Mouse (Mus musculus): ENCODE measurements at regions not wholly inside any gene's neighbourhood (a gene's known extent, or its start where the extent isn't known, plus 50 kb on each side); places are given as distances from the start of the nearest gene placed in this dataset.

DNA sequence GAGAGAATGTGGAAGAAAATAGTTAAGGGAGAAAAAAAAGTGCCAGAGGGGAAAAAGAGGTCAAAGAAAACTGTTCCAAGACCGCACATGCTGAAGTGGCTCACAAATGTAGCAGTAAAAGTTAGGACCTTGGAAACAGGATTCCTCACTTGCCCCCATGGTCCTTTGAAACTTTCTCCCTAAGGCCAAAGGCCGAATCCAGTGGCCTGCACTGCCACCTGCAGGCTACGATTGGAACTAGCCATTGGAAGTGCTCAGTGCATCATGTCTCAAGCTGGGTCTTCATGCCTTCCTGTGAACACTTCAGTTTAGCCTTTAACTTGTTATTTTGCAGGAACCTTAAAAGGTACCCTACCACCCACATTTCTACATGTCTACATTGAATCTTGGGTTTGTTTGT is 56.3 kb upstream of the Mctp2 start:
- peak; percentile 41 for DNase-seq (ENCODE audit: low spot score)

GRCm38 (mm10) chr7:72391323-72391722 is 84.9 kb upstream of the Mctp2 start:
- no peak for DNase-seq (ENCODE audit: low spot score)

DNA sequence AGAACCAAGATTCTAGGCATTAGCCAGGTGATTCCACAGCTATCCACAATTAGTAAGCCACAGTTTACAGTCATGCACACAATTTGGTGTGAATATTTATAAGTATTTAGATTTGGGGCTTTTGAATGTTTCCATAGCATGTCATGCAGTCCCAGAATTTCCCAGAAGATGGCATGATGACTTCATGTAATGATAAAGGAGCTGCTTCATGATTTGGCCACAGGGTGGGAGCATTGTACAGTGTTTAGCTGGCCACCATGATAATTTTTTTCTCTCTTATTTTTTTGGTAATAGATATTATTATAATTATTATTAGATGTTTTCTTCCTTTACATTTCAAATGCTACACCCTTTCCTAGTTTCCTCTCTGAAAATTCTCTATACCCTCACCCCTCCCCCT is 93.6 kb upstream of the Mctp2 start:
- peak; percentile 53 for DNase-seq (ENCODE audit: low spot score)

DNA sequence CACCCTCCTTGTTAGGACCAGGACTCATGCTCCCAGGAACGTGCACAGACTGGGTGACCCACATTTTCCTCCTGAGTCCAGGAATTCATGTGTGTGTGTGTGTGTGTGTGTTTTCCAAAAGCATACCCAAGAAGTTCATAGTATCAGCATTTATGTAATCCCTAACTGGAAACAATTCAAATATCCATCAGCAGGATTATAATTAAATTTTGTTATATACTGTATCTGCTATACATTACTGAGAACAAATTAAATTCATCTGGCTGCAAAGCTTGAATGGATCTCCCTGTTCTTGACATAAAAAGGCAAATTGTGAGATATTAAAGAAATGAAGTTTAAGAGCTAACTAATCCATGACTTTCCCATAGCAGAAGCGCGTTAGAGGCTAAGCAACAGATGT is 99.7 kb upstream of the Mctp2 start:
- no peak for DNase-seq (ENCODE audit: low spot score)

- no peak for DNase-seq (ENCODE audit: low spot score)
Measured at GRCm38 (mm10) chr7:72408409-72408986, 102.1 kb upstream of the Mctp2 start.

GRCm38 (mm10) chr7:72438552-72438951 is 132.1 kb upstream of the Mctp2 start:
- peak; percentile 30 for DNase-seq (ENCODE audit: low spot score)

- DNase-seq (ENCODE audit: low spot score) = peak; percentile 42
Measured at GRCm38 (mm10) chr7:72442001-72442400, 135.6 kb upstream of the Mctp2 start.

DNA sequence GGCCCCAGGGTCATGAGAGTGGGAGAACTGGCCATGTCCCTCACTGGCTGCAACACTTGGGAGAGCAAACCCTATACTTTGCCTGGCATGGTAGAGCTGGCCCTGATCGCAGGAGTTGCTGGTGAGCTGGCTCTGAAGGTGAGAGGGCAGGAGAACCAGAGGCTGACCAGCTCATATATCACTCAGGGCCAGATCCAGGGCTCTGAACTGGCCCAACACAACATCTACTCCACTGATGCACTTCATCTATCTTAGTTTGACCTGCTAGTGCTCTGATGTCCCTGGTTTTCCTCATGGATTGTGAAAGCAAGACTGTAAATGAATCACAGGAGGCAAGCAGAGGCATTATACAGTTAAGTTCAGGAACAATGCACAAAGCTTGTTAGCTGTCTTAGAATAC is 137.6 kb upstream of the Mctp2 start:
- DNase-seq (ENCODE audit: low spot score) = no peak

DNA sequence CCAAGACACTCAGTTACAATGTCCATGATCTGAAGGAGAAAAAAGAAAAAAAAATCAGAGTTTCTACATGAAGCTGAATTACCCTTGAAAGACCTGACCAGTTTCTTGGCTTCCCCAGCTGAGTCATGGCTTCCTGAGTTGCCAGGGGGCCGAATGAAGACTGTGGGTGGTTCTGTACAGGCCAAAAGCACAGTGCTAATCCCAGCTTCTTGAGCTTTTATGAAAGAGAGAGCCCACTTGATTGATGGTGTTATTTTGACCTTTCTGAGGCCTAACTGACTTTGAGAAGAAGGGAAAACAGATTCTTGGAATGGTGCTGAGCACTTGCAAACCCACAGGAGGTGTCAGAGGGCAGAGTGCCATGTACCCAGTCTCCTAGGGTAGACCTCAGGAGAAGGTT is 138.4 kb upstream of the Mctp2 start:
- no peak for DNase-seq (ENCODE audit: low spot score)

GRCm38 (mm10) chr7:72446911-72447310 is 140.5 kb upstream of the Mctp2 start:
- no peak for DNase-seq (ENCODE audit: low spot score)

DNA sequence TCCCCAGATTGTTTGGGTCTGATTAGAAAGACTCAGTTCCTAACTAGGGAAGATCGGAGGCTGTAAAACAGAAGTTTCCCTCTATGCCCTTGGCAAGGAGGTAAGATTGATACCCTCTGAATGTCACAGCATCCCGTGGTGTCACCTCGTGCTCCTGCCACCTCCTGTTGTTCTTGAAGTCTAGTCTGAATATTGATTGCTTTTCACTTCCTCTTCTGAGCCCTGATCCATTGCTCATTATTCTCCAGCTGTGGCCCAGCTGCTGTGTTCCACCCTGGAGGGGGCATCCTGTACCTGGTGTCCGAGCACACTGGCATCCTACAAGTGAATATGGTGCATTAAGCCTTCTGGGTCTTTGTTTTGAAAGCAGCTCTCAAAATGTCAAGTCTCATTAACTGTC is 156.6 kb upstream of the Mctp2 start:
- no peak for DNase-seq (ENCODE audit: low spot score)

GRCm38 (mm10) chr7:72464658-72465057 is 158.2 kb upstream of the Mctp2 start:
- DNase-seq (ENCODE audit: low spot score) = no peak

DNA sequence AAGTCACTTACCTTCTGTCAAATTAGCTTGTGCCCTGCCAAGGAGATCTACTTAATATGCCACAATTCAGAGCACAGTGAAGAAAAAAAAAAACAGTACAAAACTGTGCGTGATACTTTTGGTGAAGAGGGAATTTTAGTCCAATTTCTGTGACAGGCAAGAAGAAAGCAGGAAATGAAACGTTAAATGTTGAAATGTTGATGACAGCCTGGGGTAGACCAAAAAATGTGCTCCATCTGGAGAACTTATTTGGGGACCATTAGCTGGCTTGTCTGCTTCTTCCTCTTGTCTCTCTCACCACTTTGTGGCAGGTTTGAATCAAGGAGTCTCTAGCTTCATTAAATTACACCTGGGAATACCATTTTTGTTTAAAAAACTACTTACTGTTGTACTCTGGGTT is 163.3 kb upstream of the Mctp2 start:
- no peak for DNase-seq (ENCODE audit: low spot score)

GRCm38 (mm10) chr7:72474751-72475150 is 168.3 kb upstream of the Mctp2 start:
- no peak for DNase-seq (ENCODE audit: low spot score)

- no peak for DNase-seq (ENCODE audit: low spot score)
Measured at GRCm38 (mm10) chr7:72478936-72479335, 172.5 kb upstream of the Mctp2 start.

DNA sequence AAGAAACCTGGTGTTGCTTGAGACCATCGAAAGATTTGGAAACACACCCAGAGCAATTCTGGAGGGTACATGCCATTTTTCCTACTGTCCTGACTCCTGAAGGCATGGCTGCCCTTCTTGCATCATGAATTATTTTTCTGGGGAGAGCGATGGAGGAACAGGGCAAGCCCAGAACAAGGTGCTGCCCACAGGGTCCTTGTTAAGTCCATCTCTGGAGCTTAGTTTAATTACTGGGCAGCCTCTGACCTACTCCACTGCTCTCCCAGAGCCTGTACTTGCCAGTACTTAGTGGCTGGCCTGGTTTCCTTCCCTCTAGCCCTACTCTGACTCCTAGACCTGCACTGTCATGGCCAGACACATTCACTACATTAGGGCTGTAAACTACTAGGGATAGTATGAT is 174.9 kb upstream of the Mctp2 start:
- no peak for DNase-seq (ENCODE audit: low spot score)

GRCm38 (mm10) chr7:72490161-72490560 is 183.8 kb upstream of the Mctp2 start:
- DNase-seq (ENCODE audit: low spot score) = no peak

- no peak for DNase-seq (ENCODE audit: low spot score)
Measured at GRCm38 (mm10) chr7:72493292-72493691, 186.9 kb upstream of the Mctp2 start.

- no peak for DNase-seq (ENCODE audit: low spot score)
Measured at GRCm38 (mm10) chr7:72496933-72497631, 190.7 kb upstream of the Mctp2 start.

GRCm38 (mm10) chr7:72498562-72499230 is 192.3 kb upstream of the Mctp2 start:
- DNase-seq (ENCODE audit: low spot score) = no peak

GRCm38 (mm10) chr7:72499788-72500187 is 193.4 kb upstream of the Mctp2 start:
- DNase-seq (ENCODE audit: low spot score) = no peak

DNA sequence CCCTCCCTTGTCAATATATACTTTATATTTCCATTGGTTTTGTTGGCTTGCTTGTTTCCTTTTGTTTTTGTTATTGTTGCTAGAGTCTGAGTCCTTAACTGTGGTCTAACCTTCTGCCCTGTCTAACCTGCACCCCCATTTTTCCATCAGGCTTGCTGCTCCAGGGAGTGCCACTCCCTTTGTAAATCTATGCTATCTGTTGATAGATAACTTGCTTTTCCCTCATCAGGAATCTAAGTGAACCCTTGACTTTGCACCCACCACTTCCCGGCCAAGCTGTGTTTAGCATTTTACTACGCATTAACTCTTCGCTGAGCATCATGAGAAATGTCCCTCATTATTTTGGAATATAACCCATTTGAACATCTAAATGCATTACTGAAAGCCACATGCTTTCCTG is 193.8 kb upstream of the Mctp2 start:
- no peak for DNase-seq (ENCODE audit: low spot score)

- DNase-seq (ENCODE audit: low spot score) = no peak
Measured at GRCm38 (mm10) chr7:72500996-72501395, 194.6 kb upstream of the Mctp2 start.

Measured in heart, adult 8-10 months (tissue).